Mouse (Mus musculus) effector memory CD4-positive, alpha-beta T cell, adult 5 months (primary cell): ENCODE results near the gene Alox8. TPM values are rescaled to one million over a fixed set of nuclear protein-coding genes. Genes with fewer than 3 reads are reported as not detected.

Experiments
- polyA plus RNA-seq: library from polyadenylated mRNA; unstranded; fragments of 100-300 nt; shearing (Covaris generic); gene quantifications from one replicate; pipeline ENCODE4 v1.2.1, GENCODE M21; 2017

Alox8 gene
- polyA plus RNA-seq, result 0.80 TPM

DNA sequence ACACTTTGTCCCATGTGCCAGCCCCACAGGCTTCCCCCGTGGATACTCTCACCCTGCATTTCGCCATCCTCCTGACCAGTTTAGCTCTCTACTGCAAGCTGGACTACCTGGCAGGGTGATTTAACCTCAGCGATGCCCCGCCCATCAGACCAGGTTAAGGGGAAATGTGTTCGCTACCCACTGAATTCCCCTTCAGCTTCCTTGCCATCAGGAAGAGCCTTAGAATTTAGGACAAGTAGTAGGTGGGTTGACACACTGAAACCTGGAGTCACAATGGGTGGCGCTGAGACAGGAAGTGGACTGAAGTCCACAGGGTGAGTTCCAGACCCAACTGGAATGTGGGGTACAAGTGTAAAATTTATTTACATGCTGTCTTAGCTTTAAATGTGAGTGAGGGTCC lies at the start of gene Alox8:
Gene Alox8, minus strand, starts transcription at position 101 of the 400 bp plus-strand sequence.

DNA sequence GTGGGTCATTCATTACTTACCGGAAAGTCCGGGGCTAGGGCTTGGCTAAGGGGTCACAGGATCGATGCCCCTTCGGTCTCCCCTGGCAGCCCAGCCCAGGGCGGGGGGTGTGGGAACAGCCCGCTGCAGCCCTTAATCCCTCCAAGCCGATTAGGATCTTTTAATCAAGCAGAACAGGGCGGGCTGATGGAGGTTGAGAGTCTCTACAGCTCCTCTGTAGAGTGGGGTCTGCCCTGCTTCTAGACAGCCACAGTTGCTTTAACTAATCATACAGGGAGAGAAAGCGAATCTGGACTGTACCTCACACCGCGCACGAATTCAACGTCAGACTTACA lies 39.2 kb upstream of the Alox8 start, which contains the start of gene Gucy2e:
Gene Gucy2e, minus strand, starts transcription at position 111 of the 335 bp plus-strand sequence.

DNA sequence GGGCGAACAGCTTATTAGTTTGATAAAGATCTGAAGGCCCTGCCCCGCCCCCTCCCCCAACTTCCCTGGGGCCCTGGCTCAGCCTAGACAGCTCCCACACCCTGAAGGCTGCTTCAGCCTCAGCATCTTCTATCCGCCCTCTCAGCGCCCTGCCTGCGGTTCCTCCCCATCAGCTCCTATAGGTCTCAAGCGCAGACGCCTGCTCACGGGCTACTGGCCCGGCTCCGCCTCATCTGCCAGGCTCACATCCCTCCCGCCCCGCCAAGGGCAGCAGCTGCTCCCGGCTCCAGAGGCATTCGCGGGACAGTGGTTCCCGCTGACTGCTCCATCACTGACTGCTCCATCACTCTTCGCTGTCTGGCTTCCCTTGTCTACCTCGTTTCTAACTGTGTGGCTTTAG lies 40.8 kb downstream of the Alox8 start, which contains the start of gene Alox12b:
Gene Alox12b, plus strand, starts transcription at position 190 of the 400 bp plus-strand sequence.

Other genes starting within 250 kb of the Alox8 start
- gene Arhgef15, start 240.4 kb downstream of the Alox8 start, polyA plus RNA-seq, result not detected
- 4.2 TPM for gene Slc25a35, start 229.7 kb downstream of the Alox8 start, polyA plus RNA-seq
- 8.2 TPM for gene Rangrf, start 222.7 kb downstream of the Alox8 start, polyA plus RNA-seq
- gene Pfas, start 189.4 kb downstream of the Alox8 start, polyA plus RNA-seq, result 2.6 TPM
- gene Ctc1, start 181.9 kb downstream of the Alox8 start, polyA plus RNA-seq, result 15.3 TPM
- gene Aurkb, start 152.2 kb downstream of the Alox8 start, polyA plus RNA-seq, result 0.87 TPM
- 6.9 TPM for gene Borcs6, start 138.1 kb downstream of the Alox8 start, polyA plus RNA-seq
- 6.6 TPM for gene Tmem107, start 127.0 kb downstream of the Alox8 start, polyA plus RNA-seq
- gene Vamp2, start 109.4 kb downstream of the Alox8 start, polyA plus RNA-seq, result 282 TPM
- 136 TPM for gene Per1, start 102.6 kb downstream of the Alox8 start, polyA plus RNA-seq
- gene Hes7, start 77.4 kb downstream of the Alox8 start, polyA plus RNA-seq, result 0.41 TPM
- gene 9130213A22Rik, start 75.3 kb downstream of the Alox8 start, polyA plus RNA-seq, result not detected
- gene Aloxe3, start 71.9 kb downstream of the Alox8 start, polyA plus RNA-seq, result 0.36 TPM
- gene Alox12b, start 40.9 kb downstream of the Alox8 start, polyA plus RNA-seq, result not detected
- not detected for gene Gucy2e, start 39.2 kb upstream of the Alox8 start, polyA plus RNA-seq
- gene Cntrob, start 125.9 kb upstream of the Alox8 start, polyA plus RNA-seq, result 9.3 TPM
- gene Trappc1, start 126.1 kb upstream of the Alox8 start, polyA plus RNA-seq, result 44.3 TPM
- gene Kcnab3, start 128.4 kb upstream of the Alox8 start, polyA plus RNA-seq, result 1.2 TPM
- 2.1 TPM for gene Rnf227, start 142.6 kb upstream of the Alox8 start, polyA plus RNA-seq
- gene Chd3, start 171.6 kb upstream of the Alox8 start, polyA plus RNA-seq, result 74.2 TPM
- gene Naa38, start 197.6 kb upstream of the Alox8 start, polyA plus RNA-seq, result 46.8 TPM
- 38.9 TPM for gene Cyb5d1, start 197.8 kb upstream of the Alox8 start, polyA plus RNA-seq
- 2.6 TPM for gene Tmem88, start 200.4 kb upstream of the Alox8 start, polyA plus RNA-seq
- 49.6 TPM for gene Kdm6b, start 215.8 kb upstream of the Alox8 start, polyA plus RNA-seq